Mouse (Mus musculus): ENCODE results near the gene Gabarapl2.
A peak's percentile ranks its signal among the peaks of the same experiment; 100 is the strongest.
"Not testable (repeated sequence)": the region's sequence is repeated elsewhere in the genome, so short reads cannot be mapped to it uniquely, and the experiment has no call there.

Gene Gabarapl2

DNA sequence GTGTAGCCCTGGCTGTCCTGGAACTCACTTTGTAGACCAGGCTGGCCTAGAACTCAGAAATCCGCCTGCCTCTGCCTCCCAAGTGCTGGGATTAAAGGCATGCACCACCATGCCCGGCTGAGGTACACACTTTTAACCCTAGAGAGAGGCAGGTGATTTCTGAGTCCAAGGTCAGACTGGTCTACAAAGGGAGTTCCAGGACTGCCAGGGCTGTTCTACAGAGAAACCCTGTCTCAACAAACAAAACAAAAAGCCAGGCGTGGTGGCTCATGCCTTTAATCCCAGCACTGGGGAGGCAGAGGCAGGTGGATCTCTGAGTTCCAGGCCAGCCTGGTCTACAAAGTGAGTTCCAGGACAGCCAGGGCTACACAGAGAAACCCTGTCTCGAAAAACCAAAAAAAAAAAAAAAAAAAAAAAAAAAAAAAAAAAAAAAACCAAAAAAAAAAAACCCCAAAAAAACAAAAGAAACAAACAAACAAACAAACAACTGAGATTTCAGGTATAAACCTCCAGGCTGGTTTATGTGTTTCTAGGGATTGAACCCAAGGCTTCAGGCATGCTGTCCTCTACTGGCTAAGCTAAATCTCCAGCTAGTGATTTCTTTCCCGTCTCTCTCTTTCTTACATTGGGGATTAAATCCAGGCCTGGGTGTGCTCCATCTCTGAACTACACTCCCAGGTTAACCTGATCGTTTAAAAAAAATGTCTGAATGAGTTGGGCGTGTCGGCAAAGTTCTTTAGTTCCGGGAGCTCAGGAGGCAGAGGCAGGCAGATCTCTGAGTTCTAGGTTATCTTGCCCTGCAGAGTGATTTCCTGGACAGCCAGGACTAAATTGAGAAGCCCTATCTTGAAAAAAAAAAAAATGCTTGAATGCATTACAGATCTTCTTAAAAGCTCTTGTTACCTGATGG, 2.2 kb upstream of the Gabarapl2 start:
- DNase-seq = not testable (repeated sequence)

DNA sequence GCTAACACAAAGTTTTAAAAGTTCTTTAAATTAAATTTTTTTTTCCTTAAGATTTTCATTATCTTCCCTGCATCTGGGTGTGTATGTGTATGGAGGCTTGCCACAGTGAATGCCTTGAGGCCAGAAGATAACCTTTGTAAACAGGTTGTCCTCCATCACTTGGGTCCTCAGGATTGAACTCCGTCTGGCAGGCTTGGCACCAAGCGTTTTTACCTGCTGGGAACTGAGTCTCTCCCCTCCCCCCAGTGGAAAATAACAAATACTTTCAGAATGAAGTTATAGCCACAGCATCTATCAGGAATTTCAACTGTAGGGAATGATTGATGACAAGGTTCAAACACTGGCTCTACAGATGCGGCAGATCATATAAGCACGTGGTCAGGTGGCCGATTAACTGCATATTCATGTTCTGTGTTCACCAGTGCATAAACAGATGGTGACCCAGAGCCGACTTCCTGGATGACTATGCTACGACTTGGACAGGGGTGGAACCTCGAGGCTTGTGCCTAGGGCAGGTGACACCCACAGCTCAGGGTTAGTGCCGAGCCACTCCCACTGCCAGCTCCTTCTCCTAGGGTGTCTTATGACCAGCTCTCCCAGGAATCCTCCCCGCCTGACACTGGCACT, 874 bp upstream of the Gabarapl2 start:
- DNase-seq = peak; percentile 53

DNA sequence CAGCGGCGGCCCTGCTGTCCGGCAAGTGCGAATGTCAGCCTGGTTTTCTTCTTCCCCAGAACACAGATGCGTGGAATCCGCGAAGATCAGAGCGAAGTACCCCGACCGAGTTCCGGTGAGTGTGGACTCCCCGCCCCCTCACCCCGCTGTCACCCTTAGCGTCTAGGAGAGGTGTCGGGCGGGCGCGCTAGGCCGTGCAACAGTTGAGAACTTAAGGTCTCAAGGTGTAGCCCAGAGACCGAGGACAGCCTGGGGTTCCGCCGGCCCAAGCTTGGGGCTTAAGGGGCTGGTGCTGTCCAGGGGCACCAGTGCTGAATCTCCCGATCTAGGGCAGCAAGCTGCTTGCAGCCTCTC, 575 bp downstream of the Gabarapl2 start:
- DNase-seq = peak; percentile 49

DNA sequence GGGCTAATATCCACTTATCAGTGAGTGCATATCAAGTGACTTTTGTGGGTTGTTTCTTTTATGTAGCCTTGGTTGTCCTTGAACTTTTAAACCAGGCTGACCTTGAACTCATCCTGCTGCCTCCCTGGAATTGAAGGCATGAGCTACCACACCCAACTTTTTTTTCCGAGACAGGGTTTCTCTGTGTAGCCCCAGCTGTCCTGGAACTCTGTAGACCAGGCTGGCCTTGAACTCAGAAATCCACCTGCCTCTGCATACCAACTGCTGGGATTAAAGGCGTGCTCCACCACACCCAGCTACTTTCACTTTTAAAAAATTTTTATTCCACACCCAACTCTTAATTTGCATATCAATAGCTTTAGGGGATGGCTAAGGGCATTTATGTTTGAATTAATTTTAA, 3.0 kb downstream of the Gabarapl2 start:
- no peak for DNase-seq

DNA sequence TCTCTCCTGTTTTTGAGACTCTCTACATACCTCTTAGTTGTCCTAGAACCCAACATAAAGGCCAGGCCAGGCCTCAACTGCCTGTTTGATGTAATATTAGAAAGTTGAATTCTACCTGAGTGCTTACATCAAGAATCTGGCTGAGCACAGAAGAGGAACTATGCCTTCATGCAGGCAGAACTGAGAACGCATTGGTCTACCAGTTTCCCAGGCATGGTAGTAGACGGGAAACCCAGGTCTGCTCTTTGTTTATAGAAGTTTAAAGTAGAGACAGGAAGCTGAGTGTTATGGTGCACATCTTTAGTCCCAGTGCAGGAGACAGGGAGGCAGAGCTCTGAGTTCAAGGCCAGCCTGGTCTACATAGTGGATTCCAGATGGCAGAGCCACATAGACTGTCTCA, 6.6 kb downstream of the Gabarapl2 start:
- DNase-seq = no peak

DNA sequence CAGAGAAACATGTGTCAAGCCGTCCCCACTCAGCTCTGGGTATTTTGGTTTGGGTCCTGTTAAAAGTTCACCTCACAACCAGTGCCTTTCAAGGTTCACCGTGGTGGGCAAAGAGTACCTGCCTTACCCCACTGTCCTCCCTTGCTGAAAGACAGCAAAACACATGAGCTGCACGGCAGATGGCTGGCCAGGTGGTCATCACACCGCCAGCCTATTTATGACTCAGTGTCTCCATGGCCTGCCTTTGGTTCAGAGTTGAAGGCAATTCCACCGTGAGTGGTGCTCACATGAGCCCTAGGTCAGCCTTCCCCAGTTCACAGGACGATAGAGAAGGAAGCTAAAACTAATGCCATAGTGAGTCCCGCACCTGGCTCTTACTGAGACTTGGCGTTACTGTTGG, 7.5 kb downstream of the Gabarapl2 start:
- no peak for DNase-seq

DNA sequence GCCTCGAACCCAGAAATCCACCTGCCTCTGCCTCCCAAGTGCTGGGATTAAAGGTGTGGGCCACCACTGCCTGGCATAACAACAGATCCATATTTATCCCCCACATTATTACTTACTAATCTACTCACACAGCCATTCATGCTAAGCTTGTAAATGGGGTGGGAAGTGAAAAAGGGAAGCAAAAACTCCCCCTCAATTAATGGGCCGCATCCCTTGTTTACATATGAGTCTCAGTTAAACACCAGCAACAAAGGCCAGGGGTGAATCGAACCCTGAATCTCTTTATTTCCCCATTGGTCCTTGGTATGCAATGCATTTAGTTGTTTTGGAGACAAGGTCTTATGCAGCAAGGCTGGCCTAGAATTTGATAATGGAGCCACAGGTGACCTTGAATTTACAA, 10.3 kb downstream of the Gabarapl2 start:
- DNase-seq = no peak

DNA sequence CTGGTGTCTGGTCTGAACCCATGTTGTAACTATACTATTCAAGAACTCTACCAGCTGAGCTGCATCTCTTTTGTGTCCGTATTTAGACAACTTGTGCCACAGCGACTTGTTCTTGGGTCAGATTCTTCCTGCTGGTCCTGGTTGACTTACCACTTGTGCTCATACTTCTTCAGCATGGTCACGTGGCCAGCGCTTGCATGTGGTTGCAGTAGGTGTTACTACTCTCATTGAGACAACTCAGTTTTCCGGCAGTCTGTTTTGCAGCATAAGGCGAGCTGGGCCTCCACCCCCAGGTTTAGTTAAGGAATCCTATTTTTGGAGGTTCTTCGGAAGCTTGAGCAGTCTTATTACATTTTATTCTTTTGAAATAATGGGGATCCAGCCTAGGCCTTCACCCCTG, 10.8 kb downstream of the Gabarapl2 start:
- no peak for DNase-seq

DNA sequence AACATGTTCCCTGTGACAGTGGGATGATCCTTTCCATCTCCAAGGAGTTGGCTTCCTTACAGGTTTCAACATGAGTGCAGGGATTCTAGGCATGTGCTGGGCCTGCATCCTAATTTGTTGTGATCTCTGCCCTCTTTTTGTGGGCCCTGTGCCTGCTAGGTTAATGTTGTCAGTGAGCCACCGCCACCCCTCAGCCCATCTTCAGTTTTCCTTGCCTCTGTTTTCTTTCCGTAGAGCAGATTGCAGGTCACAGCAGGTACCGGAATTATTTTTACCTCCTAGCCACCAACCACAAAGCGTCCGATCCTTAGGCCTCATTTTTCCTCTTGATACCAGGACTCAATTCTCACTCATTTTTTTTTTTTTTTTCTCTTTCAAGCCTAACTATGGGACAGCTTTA, 11.4 kb downstream of the Gabarapl2 start:
- no peak for DNase-seq

DNA sequence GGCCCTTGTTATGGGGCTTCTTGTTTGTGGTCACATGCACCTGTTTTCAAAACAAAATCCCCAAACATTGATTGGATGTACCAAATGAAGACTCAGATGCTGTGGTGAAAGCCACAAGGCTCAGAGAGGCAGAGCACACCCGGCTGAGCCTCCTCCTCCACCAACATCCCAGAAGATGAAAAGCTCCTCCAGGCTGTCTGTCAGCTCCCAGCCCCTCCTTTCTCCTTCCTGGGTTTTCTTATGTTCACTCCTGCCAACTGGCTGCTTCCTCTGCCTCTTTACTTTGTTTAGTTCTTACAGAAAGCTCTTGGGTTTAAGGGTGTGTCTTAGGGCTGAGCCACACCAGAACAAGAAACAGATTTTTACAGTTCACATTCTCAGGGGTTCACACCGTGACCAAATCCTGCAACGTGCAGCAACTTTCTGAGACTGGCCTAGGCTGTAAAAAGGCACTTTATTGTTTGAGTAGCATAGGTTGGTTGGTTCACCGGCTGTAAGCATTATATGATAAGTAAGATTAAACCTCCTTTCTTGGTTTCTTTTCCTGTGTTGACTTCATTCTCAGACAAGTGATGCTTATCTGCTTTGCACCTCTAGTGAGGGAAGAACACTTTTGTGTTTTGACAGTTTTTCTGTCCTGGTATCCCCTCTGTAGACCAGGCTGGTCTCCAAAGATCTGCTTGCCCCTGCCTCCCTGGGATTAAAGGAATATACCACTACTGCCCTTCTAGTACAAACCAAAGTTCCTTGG, 14.5 kb downstream of the Gabarapl2 start:
- DNase-seq = no peak

DNA sequence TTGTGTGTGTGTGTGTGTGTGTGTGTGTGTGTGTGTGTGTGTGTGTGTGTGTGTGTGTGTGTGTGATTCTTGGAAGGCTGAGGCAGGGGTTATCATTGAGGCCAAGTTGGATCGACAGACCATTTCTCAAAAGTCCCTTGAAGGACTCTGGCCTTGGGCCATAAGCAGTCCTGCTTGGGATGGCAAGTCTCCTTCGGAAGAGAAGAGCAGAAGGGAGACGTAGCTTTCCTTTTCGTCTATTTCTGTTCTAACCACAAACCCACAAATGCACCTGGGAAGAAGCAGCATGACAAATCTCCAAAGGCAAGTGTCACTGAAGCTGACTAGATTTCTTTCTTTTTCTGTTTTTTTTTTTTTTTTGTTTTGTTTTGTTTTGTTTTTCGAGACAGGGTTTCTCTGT, 15.4 kb downstream of the Gabarapl2 start:
- DNase-seq = no peak

DNA sequence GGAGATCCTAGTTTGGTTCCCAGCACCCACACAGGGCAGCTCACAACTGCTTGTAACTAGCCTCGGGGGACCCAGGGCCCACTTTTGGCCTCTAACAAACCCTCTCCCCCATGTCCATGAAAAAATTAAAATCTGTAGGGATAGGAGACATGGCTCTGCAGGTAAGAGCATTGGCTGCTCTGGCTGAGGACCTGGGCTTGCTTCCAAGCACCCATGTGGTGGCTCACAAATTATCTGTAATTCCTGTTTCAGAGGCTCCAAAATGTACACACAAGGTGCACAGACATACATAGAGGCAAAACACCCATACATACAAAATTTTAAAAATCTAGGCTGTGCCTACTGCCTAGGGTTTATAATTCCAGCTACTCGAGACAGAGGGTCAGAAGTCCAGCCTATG, 16.7 kb downstream of the Gabarapl2 start:
- no peak for DNase-seq

DNA sequence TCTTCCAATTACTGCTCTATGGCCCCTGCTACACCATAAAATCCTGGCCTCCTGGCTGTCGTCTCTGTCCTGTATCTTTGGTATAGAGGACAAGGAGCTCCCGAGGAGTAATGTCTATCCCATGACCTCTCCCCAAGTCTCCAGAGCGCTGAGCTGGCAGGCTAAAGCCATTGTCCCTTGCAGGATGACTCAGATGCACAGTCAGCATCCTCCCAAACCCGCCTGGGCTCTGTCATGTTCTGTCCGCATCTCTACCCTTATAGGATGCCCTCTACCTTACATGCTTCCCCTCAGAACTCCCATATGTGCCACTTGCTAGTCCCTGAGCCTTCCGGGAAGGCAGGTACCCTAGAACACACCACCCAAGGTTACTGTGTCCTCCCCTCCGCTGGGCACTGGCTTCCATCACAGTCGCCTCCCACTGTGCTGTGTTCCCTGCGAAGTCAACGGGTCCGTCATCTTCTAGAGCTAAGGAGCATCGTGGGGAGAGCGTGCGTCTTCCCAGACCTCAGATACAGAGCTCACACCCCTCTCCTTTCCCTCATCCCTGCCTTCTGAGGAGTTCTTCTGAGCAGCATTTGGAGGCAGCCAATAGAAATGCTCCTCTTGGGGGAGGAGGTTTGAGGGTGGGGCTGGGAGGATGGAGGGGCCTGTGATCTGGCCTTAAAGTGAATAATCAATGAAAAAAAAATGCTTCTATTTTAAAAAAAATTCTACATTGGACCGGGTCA, 20.3 kb downstream of the Gabarapl2 start:
- DNase-seq = no peak

DNA sequence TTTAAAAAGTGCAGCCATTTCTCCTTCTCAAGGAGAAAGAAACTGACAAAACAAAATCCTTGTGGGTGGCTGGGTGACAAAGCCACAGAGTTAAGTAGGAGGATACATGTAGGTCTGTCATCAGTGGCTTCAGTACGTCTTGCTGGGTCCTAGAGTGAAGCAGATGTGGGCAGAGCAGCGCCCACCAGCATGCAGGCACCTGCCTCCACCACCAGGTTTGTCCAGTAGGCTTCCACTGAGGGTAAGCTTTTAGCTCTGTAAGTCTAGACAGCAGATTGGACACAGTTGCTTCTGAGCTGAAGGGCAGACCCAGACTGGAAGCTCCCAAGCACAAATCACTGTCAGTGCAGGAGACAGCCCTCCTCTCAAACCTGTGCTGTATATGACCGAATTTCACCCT, 20.8 kb downstream of the Gabarapl2 start:
- DNase-seq = no peak

DNA sequence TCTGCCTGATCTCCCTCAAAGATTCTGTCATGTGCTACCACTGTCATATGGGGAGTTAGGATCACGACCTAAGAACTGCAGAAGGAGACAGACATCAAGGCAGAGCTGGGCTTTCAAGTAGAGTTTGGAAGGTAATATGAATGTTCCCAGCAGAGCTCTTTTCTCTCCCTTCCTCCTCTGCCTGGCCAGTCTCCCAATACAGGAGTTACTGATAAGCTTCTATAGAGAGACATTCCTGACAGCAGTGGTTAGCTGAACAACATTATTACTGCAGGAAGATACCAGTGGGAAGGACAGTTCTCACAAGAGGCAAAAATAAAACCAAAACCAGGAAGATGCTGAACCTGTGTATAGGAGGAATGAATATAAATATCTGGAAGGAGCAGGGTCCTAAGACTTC, 22.1 kb downstream of the Gabarapl2 start:
- DNase-seq = no peak

DNA sequence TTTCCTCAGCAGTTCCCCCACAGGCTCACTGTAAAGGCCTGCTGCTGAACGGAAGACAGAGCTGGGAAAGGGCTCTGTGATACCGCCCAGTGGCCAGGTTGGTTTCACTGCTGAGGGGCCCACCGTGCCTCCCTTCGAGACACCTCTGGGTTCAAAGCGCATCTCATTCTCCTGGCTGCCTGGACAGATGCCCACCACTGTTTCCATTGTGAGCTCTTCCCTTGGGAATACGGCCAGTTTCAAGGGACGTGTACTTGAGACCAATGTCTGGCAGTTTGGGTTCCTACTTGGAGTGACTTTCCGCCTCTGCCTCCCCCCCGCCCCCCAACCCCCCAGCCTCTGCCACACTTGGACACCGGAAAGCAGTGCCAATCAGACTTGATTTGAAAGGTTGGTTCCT, 22.6 kb downstream of the Gabarapl2 start:
- DNase-seq = no peak

DNA sequence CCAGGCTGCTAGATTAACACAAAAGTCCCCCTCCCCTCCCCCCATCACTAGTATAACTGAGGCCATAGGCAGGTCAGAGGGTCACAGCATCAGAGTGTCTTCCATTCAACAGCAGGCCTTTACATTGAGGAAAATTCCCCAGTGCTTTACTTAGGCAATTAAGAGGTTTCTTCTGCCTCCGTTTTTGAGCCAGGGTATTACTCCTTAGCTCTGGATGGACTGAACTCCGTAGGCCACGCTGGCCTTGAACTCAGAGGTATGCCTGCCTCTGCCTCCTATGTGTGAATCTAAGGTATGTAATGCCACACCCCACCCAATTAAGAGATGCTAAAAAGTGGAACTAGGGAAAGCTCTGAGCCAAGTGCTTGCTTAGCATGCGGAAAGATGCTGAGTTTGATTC, 23.0 kb downstream of the Gabarapl2 start:
- no peak for DNase-seq

DNA sequence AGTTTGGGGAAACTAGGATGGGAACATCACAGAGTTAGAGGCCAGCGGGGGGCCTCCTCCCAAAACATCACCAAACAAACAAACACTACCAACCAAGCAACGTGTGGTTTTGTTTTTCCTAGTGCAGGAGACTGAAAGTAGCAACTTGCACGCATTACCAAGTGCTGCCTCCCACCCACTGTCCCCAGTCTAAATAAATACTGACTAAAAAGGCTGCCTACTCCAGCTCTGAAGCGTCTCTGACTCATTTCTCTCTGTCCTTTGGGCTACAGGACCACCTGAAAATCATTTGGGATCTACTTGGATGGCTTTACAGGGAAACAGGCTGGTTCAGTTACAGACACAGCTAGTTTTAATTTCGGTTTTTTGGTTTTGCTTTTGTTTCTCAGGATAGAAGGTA, 23.8 kb downstream of the Gabarapl2 start:
- no peak for DNase-seq

DNA sequence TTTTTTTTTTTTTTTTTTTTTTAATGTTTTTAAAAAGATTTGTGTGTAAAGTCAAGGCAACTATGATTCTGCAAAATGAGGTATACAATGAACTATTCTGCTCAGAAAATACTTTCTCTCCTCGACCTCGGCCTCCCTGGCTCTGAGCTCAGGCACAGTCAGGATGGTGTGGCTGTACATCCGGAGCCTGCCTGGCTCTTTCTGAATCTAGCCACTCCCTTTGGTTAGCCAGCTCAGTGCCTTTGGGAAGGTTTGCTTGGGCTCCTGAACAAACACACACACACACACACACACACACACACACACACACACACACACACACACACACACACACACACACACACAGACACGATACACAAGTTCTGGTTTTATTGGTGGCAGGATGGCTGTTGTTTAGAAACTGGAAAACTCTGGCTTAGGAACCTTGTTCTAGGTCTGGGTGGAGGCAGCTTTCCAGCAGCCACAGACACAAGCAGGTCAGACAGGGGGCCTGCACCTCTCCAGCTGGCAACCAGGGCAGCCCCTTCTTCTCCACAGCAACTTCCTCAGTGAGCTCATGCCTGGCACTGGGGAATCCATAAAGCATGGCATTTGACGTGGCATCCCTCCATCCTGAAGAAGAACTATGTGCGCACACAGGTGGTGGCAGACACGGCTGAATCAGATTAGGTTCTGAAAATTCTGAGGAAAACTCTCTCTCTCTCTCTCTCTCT, 24.5 kb downstream of the Gabarapl2 start:
- no peak for DNase-seq

DNA sequence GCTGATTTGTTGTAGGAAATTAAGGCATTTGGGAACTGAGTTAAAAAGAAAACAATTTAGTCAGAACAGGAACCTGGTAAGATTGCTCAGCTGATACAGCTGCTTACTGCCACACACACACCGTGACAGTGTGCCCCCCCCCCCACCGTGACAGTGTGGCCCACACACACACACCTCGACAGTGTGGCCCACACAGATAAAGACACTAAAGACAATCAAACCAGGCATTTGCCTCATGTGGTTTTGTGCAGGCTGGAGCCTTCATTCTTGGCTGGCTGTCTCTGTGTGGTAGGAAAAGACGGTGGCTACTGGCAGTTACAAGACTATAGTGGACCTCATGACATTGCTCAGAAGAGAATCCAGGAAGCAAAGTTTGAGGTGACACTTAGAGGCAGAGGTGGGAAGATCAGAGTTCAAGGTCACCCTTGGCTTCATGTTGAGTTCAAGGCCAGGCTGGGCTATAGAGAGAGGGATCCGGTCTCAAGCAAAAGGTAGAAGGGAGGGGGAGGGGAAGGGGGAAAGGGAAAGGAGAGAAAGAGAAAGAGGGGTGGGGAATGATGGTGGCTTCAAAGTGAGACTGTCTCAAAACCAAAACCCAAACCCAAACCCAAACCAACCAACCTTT, 26.9 kb downstream of the Gabarapl2 start:
- no peak for DNase-seq

DNA sequence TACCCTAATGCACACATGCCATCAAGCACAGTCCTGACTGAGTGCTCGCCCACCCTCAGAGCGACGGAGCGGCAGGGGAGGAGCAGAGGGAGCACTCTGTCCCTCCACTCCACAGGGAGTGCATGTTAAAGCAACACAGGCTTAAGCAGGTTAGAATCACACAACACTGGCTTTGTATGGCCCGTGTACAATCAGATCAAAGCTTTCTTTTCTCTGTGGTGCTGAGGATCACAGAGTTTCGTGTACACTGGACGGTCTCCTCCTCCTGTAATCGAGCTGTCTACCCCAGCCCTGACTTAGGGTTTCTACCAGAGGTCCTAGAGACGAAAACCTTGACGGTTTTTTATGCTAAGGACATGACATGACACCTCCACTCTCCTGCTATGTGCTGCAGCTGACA, 28.0 kb downstream of the Gabarapl2 start:
- DNase-seq = no peak

DNA sequence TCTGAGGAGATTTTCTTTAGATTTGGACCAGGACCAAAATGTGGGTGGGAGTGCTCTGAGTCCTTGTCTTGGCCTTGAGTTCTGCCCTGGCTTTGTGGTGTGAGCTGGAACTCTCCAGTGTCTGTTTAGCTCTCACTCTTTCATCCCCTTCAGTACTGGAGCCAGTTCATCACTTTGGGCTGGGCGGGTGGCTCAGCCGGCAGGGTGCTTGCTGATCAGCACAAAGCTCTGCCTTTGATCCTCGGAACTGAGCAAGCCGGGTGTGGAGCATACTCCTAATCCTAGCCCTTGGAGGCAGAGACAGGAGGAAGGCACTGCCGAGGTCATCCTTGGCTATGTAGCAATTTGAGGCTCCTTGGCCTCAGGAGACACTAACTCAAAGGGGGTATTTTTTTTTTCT, 28.5 kb downstream of the Gabarapl2 start:
- DNase-seq = no peak
